Mouse (Mus musculus): ENCODE measurements around the gene Antxr1. TPM values are rescaled to one million over a fixed set of nuclear protein-coding genes. Genes with fewer than 3 reads are reported as not detected.

Gene Antxr1
- polyA plus RNA-seq, 1 experiment from 2014 or later: 29.1 TPM

GRCm38 (mm10) chr6:87150471-87150870, 185.2 kb downstream of the Antxr1 start:
- DNase-seq (ENCODE audit: low spot score): no peak
- Histone ChIP-seq H3K9ac (ENCODE audit: low read depth, low read length) (no peak overlapping the region), H3K36me3 (ENCODE audit: control insufficient read depth, insufficient read depth, low read length) (no peaks in the 10 kb centered on the region), H3K9me3 (ENCODE audit: control insufficient read depth, low read length) (no peaks in the 10 kb centered on the region), H3K4me1 (ENCODE audit: control insufficient read depth, insufficient read depth, low read length) (peaks cover 32% of the 10 kb centered on the region), H3K27ac (replicated peaks; ENCODE audit: low read depth, low read length) (no peak overlapping the region; the same call in 1 of the 2 replicates), H3K4me3 (ENCODE audit: low read depth, low read length) (no peak overlapping the region), H3K27me3 (replicated peaks; ENCODE audit: control insufficient read depth, insufficient read depth, low read length) (no peaks in the 10 kb centered on the region), H3K4me2 (ENCODE audit: low read depth, low read length) (no peak overlapping the region)
- WGBS: 76% methylated on average over 7 of the region's 7 CpGs
- ATAC-seq (ENCODE audit: low read depth): no peak

- H3K27ac ChIP-seq (replicated peaks; ENCODE audit: low read depth, low read length): no peak overlapping the region
- WGBS: 66% methylated on average over 3 of the region's 3 CpGs
- H3K36me3 ChIP-seq (ENCODE audit: control insufficient read depth, insufficient read depth, low read length): no peaks in the 10 kb centered on the region
- no peak overlapping the region for H3K9ac ChIP-seq (ENCODE audit: low read depth, low read length)
- ATAC-seq (ENCODE audit: low read depth) (no peak), DNase-seq (ENCODE audit: low spot score) (no peak)
- H3K4me2 ChIP-seq (ENCODE audit: low read depth, low read length): no peak overlapping the region
- H3K4me1 ChIP-seq (ENCODE audit: control insufficient read depth, insufficient read depth, low read length): peaks cover 31% of the 10 kb centered on the region
- H3K27me3 ChIP-seq (replicated peaks; ENCODE audit: control insufficient read depth, insufficient read depth, low read length): no peaks in the 10 kb centered on the region
- no peaks in the 10 kb centered on the region for H3K9me3 ChIP-seq (ENCODE audit: control insufficient read depth, low read length)
- H3K4me3 ChIP-seq (ENCODE audit: low read depth, low read length): no peak overlapping the region
These were observed 187.7 kb downstream of the Antxr1 start for GRCm38 (mm10) chr6:87147921-87148320.

- peaks cover 22% of the 10 kb centered on the region for H3K4me1 ChIP-seq (ENCODE audit: control insufficient read depth, insufficient read depth, low read length)
- DNase-seq (ENCODE audit: low spot score) (peak; percentile 45), ATAC-seq (ENCODE audit: low read depth) (no peak)
- H3K27ac ChIP-seq (replicated peaks; ENCODE audit: low read depth, low read length): 0 out of 2 replicates have a peak overlapping the region, but pooled peaks have one; percentile 1
- H3K9me3 ChIP-seq (ENCODE audit: control insufficient read depth, low read length): no peaks in the 10 kb centered on the region
- no peaks in the 10 kb centered on the region for H3K36me3 ChIP-seq (ENCODE audit: control insufficient read depth, insufficient read depth, low read length)
- H3K27me3 ChIP-seq (replicated peaks; ENCODE audit: control insufficient read depth, insufficient read depth, low read length): no peaks in the 10 kb centered on the region
- no peak overlapping the region for H3K9ac ChIP-seq (ENCODE audit: low read depth, low read length)
- 49% methylated on average over 13 of the region's 13 CpGs for WGBS
- no peak overlapping the region for H3K4me3 ChIP-seq (ENCODE audit: low read depth, low read length)
- no peak overlapping the region for H3K4me2 ChIP-seq (ENCODE audit: low read depth, low read length)
These were observed 192.0 kb downstream of the Antxr1 start for GRCm38 (mm10) chr6:87143594-87143993.

- peak overlapping the region; percentile 33 for H3K27ac ChIP-seq (replicated peaks; ENCODE audit: low read depth, low read length)
These were observed 193.4 kb downstream of the Antxr1 start for GRCm38 (mm10) chr6:87142239-87142638.

GRCm38 (mm10) chr6:87139796-87140553, 195.6 kb downstream of the Antxr1 start:
- no peak overlapping the region for H3K4me2 ChIP-seq (ENCODE audit: low read depth, low read length)
- ATAC-seq (ENCODE audit: low read depth) (no peak), DNase-seq (ENCODE audit: low spot score) (peak; percentile 61)
- H3K9me3 ChIP-seq (ENCODE audit: control insufficient read depth, low read length): no peaks in the 10 kb centered on the region
- H3K27me3 ChIP-seq (replicated peaks; ENCODE audit: control insufficient read depth, insufficient read depth, low read length): no peaks in the 10 kb centered on the region
- peaks cover 22% of the 10 kb centered on the region for H3K4me1 ChIP-seq (ENCODE audit: control insufficient read depth, insufficient read depth, low read length)
- peaks cover 25% of the 10 kb centered on the region for H3K36me3 ChIP-seq (ENCODE audit: control insufficient read depth, insufficient read depth, low read length)
- 69% methylated on average over 12 of the region's 12 CpGs for WGBS
- no peak overlapping the region for H3K4me3 ChIP-seq (ENCODE audit: low read depth, low read length)
- H3K9ac ChIP-seq (ENCODE audit: low read depth, low read length): no peak overlapping the region
- H3K27ac ChIP-seq (replicated peaks; ENCODE audit: low read depth, low read length): 0 out of 2 replicates have a peak overlapping the region, but pooled peaks have one; percentile 6

More at GRCm38 (mm10) chr6:87142239-87142638, 193.4 kb downstream of the Antxr1 start:
- ATAC-seq (ENCODE audit: low read depth) (peak; percentile 31; the same call in 1 of the 2 replicates), DNase-seq (ENCODE audit: low spot score) (peak; percentile 46)
- no peak overlapping the region for H3K9ac ChIP-seq (ENCODE audit: low read depth, low read length)
- H3K9me3 ChIP-seq (ENCODE audit: control insufficient read depth, low read length): no peaks in the 10 kb centered on the region
- WGBS: 49% methylated on average over 5 of the region's 5 CpGs
- peaks cover 4% of the 10 kb centered on the region; the same call in 1 of the 2 replicates for H3K36me3 ChIP-seq (ENCODE audit: control insufficient read depth, insufficient read depth, low read length)
- no peak overlapping the region for H3K4me2 ChIP-seq (ENCODE audit: low read depth, low read length)
- H3K27me3 ChIP-seq (replicated peaks; ENCODE audit: control insufficient read depth, insufficient read depth, low read length): no peaks in the 10 kb centered on the region
- H3K4me1 ChIP-seq (ENCODE audit: control insufficient read depth, insufficient read depth, low read length): peaks cover 22% of the 10 kb centered on the region
- H3K4me3 ChIP-seq (ENCODE audit: low read depth, low read length): no peak overlapping the region

- no peak overlapping the region for H3K27ac ChIP-seq (replicated peaks; ENCODE audit: low read depth, low read length)
- 89% methylated on average over 3 of the region's 5 CpGs for WGBS
- no peaks in the 10 kb centered on the region for H3K9me3 ChIP-seq (ENCODE audit: control insufficient read depth, low read length)
- no peak overlapping the region for H3K4me2 ChIP-seq (ENCODE audit: low read depth, low read length)
- H3K9ac ChIP-seq (ENCODE audit: low read depth, low read length): no peak overlapping the region
- H3K4me1 ChIP-seq (ENCODE audit: control insufficient read depth, insufficient read depth, low read length): peaks cover 14% of the 10 kb centered on the region
- peaks cover 37% of the 10 kb centered on the region for H3K36me3 ChIP-seq (ENCODE audit: control insufficient read depth, insufficient read depth, low read length)
- no peak overlapping the region for H3K4me3 ChIP-seq (ENCODE audit: low read depth, low read length)
- DNase-seq (ENCODE audit: low spot score) (no peak), ATAC-seq (ENCODE audit: low read depth) (no peak)
- H3K27me3 ChIP-seq (replicated peaks; ENCODE audit: control insufficient read depth, insufficient read depth, low read length): no peaks in the 10 kb centered on the region
These were observed 197.1 kb downstream of the Antxr1 start for GRCm38 (mm10) chr6:87138479-87138878.

- no peak overlapping the region for H3K4me3 ChIP-seq (ENCODE audit: low read depth, low read length)
- no peak overlapping the region for H3K9ac ChIP-seq (ENCODE audit: low read depth, low read length)
- H3K9me3 ChIP-seq (ENCODE audit: control insufficient read depth, low read length): no peaks in the 10 kb centered on the region
- H3K4me1 ChIP-seq (ENCODE audit: control insufficient read depth, insufficient read depth, low read length): no peaks in the 10 kb centered on the region
- no peaks in the 10 kb centered on the region for H3K27me3 ChIP-seq (replicated peaks; ENCODE audit: control insufficient read depth, insufficient read depth, low read length)
- H3K36me3 ChIP-seq (ENCODE audit: control insufficient read depth, insufficient read depth, low read length): peaks cover 40% of the 10 kb centered on the region
- DNase-seq (ENCODE audit: low spot score): no peak
- H3K4me2 ChIP-seq (ENCODE audit: low read depth, low read length): no peak overlapping the region
- no peak for ATAC-seq (ENCODE audit: low read depth)
- 79% methylated on average over 12 of the region's 12 CpGs for WGBS
- H3K27ac ChIP-seq (replicated peaks; ENCODE audit: low read depth, low read length): no peak overlapping the region
These were observed 201.6 kb downstream of the Antxr1 start for GRCm38 (mm10) chr6:87133966-87134546.

- H3K4me2 ChIP-seq (ENCODE audit: low read depth, low read length): no peak overlapping the region
- no peak for ATAC-seq (ENCODE audit: low read depth)
- H3K27ac ChIP-seq (replicated peaks; ENCODE audit: low read depth, low read length): no peak overlapping the region
- no peaks in the 10 kb centered on the region for H3K9me3 ChIP-seq (ENCODE audit: control insufficient read depth, low read length)
- H3K27me3 ChIP-seq (replicated peaks; ENCODE audit: control insufficient read depth, insufficient read depth, low read length): no peaks in the 10 kb centered on the region
- DNase-seq (ENCODE audit: low spot score): no peak
- H3K4me3 ChIP-seq (ENCODE audit: low read depth, low read length): no peak overlapping the region
- peaks cover 40% of the 10 kb centered on the region for H3K36me3 ChIP-seq (ENCODE audit: control insufficient read depth, insufficient read depth, low read length)
- WGBS: 85% methylated on average over 3 of the region's 3 CpGs
- H3K4me1 ChIP-seq (ENCODE audit: control insufficient read depth, insufficient read depth, low read length): no peaks in the 10 kb centered on the region
- no peak overlapping the region for H3K9ac ChIP-seq (ENCODE audit: low read depth, low read length)
These were observed 202.1 kb downstream of the Antxr1 start for GRCm38 (mm10) chr6:87133520-87133919.
